8 mouse cellular contexts compared by ENCODE assay signal in the genomic region with DNA sequence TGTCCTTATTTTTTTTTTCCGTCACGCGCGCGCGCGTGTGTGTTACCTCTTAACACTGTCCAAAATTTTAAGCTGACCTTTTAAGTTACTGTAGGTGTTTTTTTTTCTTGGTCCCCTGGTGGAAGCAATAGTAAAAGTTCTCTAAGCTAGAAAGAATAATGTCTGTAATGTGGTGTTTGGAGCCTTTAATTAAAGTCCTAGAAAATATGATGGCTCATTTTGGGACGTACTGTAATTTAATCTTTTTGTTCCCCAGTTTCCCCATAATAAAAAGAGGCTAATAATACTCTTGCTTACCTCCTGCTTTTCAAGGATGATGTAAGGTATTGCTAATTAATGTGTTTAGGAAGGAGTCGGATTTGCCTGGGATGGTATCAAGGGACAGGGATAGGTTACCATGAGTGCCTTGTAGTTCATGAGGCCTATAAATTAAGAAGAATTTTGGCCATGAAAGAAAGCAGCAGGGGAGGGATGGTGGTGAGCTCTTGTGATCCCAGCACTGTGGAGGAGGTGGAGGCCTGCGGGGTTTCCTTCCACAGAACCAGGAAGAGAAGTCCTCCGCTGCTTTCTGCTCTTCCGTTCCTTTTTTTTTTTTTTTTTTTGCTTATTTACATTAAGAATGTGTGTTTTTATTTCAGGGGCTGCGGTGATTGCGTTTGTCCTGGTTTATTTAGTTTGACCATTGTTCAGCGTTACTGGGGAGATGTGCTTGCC. TPM values are rescaled to one million over a fixed set of nuclear protein-coding genes. Genes with fewer than 3 reads are reported as not detected.
DNase-seq lines count a peak whose midpoint lies in the region; ATAC-seq and TF ChIP-seq lines count a peak whose summit lies in the region.

No protein-coding gene starts in this region.

- H3K36me3 ChIP-seq in kidney, adult 2 months (ENCODE audit: control insufficient read depth, insufficient read depth, low read length) = no peaks in the 10 kb centered on the region
- no peaks in the 10 kb centered on the region for H3K36me3 ChIP-seq in hindbrain, embryonic 13.5 days
- H3K36me3 ChIP-seq in midbrain, embryonic 10.5 days = peaks cover 12% of the 10 kb centered on the region

- ATAC-seq in hindbrain, embryonic 13.5 days (ENCODE audit: low FRiP score) = no peak
- ATAC-seq in megakaryocyte progenitor cell, adult 5-6 weeks (replicated peaks; ENCODE audit: poor library complexity) = no peak

- H3K4me1 ChIP-seq in kidney, adult 2 months (ENCODE audit: control insufficient read depth, insufficient read depth, low read length) = peaks cover 32% of the 10 kb centered on the region
- H3K4me1 ChIP-seq in bone marrow, adult 2 months (ENCODE audit: control insufficient read depth, insufficient read depth, low read length) = peaks cover 11% of the 10 kb centered on the region
- H3K4me1 ChIP-seq in hindbrain, embryonic 13.5 days (replicated peaks) = peaks cover 68% of the 10 kb centered on the region
- H3K4me1 ChIP-seq in midbrain, embryonic 10.5 days = peaks cover 55% of the 10 kb centered on the region

- WGBS in kidney, adult 2 months = 3% methylated on average over 15 of the region's 15 CpGs
- 3% methylated on average over 15 of the region's 15 CpGs for WGBS in bone marrow, adult 2 months
- under 1% methylated on average over 15 of the region's 15 CpGs for WGBS in hindbrain, embryonic 13.5 days
- WGBS in midbrain, embryonic 10.5 days = under 1% methylated on average over 15 of the region's 15 CpGs

- peak overlapping the region; percentile 99 for H3K9ac ChIP-seq in hindbrain, embryonic 13.5 days

- peak overlapping the region; percentile 91 for H3K27ac ChIP-seq in kidney, adult 2 months (ENCODE audit: insufficient read depth, low read depth, low read length)
- H3K27ac ChIP-seq in bone marrow, adult 2 months (ENCODE audit: control insufficient read depth, insufficient read depth, low read depth, low read length, poor library complexity) = peak overlapping the region; percentile 96; the same call in 1 of the 2 replicates
- H3K27ac ChIP-seq in hindbrain, embryonic 13.5 days = peak overlapping the region; percentile 100
- H3K27ac ChIP-seq in midbrain, embryonic 10.5 days (replicated peaks) = peak overlapping the region; percentile 99

- DNase-seq in kidney, adult 2 months = no peak
- DNase-seq in kidney, postnatal 14 days = no peak
- DNase-seq in midbrain, embryonic 10.5 days (ENCODE audit: low spot score) = no peak
- no peak for DNase-seq in B cell, adult 2 months
- no peak for DNase-seq in T-cell, adult 2 months (ENCODE audit: low spot score)

- TF ChIP-seq CTCF in kidney, adult 2 months (conservative IDR thresholded peaks at IDR 0.05; ENCODE audit: insufficient read depth, insufficient read length, low read depth, low read length) = no peak
- TF ChIP-seq CTCF in bone marrow, adult 2 months (IDR thresholded peaks at IDR 0.05; ENCODE audit: control insufficient read depth, insufficient read depth, low read length) = no peak

- no peak for TF ChIP-seq POLR2A in kidney, adult 2 months (IDR thresholded peaks at IDR 0.05; ENCODE audit: low read depth, low read length)
- TF ChIP-seq POLR2A in bone marrow, adult 2 months (IDR thresholded peaks at IDR 0.05; ENCODE audit: borderline replicate concordance, control insufficient read depth, low read depth, low read length) = no peak

- no peaks in the 10 kb centered on the region for H3K27me3 ChIP-seq in kidney, adult 2 months (replicated peaks; ENCODE audit: control insufficient read depth, insufficient read depth, low read length)
- no peaks in the 10 kb centered on the region for H3K27me3 ChIP-seq in hindbrain, embryonic 13.5 days
- no peaks in the 10 kb centered on the region for H3K27me3 ChIP-seq in midbrain, embryonic 10.5 days (ENCODE audit: low read depth, poor library complexity, severe bottlenecking)

- peak overlapping the region; percentile 71 for H3K4me3 ChIP-seq in kidney, adult 2 months (ENCODE audit: insufficient read depth, low read depth, low read length)
- H3K4me3 ChIP-seq in bone marrow, adult 2 months (replicated peaks; ENCODE audit: control insufficient read depth, low read depth, low read length) = peak overlapping the region; percentile 74
- H3K4me3 ChIP-seq in hindbrain, embryonic 13.5 days = peak overlapping the region; percentile 93
- H3K4me3 ChIP-seq in midbrain, embryonic 10.5 days = peak overlapping the region; percentile 89

- peak overlapping the region; percentile 91 for H3K4me2 ChIP-seq in hindbrain, embryonic 13.5 days

- no peaks in the 10 kb centered on the region for H3K9me3 ChIP-seq in hindbrain, embryonic 13.5 days
- H3K9me3 ChIP-seq in midbrain, embryonic 10.5 days (replicated peaks) = no peaks in the 10 kb centered on the region

RNA-seq across cellular contexts. Expression of a gene that starts 0.8 kb away (rescaled TPM):
- 22.2 and 26.0 TPM in 2 replicates for polyA plus RNA-seq in kidney, adult 2 months (2012; rRNA removed)
- polyA plus RNA-seq in bone marrow, adult 2 months (2011; ENCODE audit: insufficient read depth, insufficient read length, low replicate concordance, missing spikeins) = 3.7 and 10.8 TPM in 2 replicates
- 42.6 and 44.9 TPM in 2 replicates for polyA plus RNA-seq in hindbrain, embryonic 13.5 days (2015; fragmentation: Nextera tagmentation; extraction: Ambion mirVana)
- polyA plus RNA-seq in midbrain, embryonic 10.5 days (2016; fragmentation: Nextera tagmentation; extraction: Ambion mirVana) = 31.7 and 36.7 TPM in 2 replicates
- 25.3 and 28.7 TPM in 2 replicates for total RNA-seq in megakaryocyte progenitor cell, adult 5-6 weeks (2015)
- 12.1 and 12.2 TPM in 2 replicates for total RNA-seq in megakaryocyte progenitor cell, adult 5-6 weeks (2017)

RNA-seq across cellular contexts. Expression of a gene that starts 1.7 kb away (rescaled TPM):
- polyA plus RNA-seq in kidney, adult 2 months (2012; rRNA removed) = 9.4 and 10.0 TPM in 2 replicates
- polyA plus RNA-seq in bone marrow, adult 2 months (2011; ENCODE audit: insufficient read depth, insufficient read length, low replicate concordance, missing spikeins) = 8.1 and 18.0 TPM in 2 replicates
- 47.7 and 50.3 TPM in 2 replicates for polyA plus RNA-seq in hindbrain, embryonic 13.5 days (2015; fragmentation: Nextera tagmentation; extraction: Ambion mirVana)
- polyA plus RNA-seq in midbrain, embryonic 10.5 days (2016; fragmentation: Nextera tagmentation; extraction: Ambion mirVana) = 27.1 and 28.4 TPM in 2 replicates
- total RNA-seq in megakaryocyte progenitor cell, adult 5-6 weeks (2015) = 82.6 and 124 TPM in 2 replicates
- 49.5 and 79.8 TPM in 2 replicates for total RNA-seq in megakaryocyte progenitor cell, adult 5-6 weeks (2017)
